Mouse (Mus musculus) midbrain, embryonic 13.5 days (tissue): ENCODE measurements around the gene Angel1. TPM values are rescaled to one million over a fixed set of nuclear protein-coding genes. Genes with fewer than 3 reads are reported as not detected.

Experiments used
- ATAC-seq: fragments of 200-750 bp; cut with Nextera tagmentation; 2 replicates; pipeline ENCODE4 v1.8.0; 2017; ENCODE audit warnings: mild to moderate bottlenecking, moderate TSS enrichment, moderate library complexity
- H3K27ac ChIP-seq: fragments of 300-500 bp; sonication (generic); 2 replicates; pipeline ENCODE4 v1.5.1; 2015; ENCODE audit warnings: inconsistent platforms, mild to moderate bottlenecking, moderate library complexity
- H3K27me3 ChIP-seq: fragments of 300-500 bp; sonication (generic); 2 replicates; pipeline ENCODE4 v1.6.1; 2015; ENCODE audit warnings: mild to moderate bottlenecking, inconsistent platforms
- H3K36me3 ChIP-seq: fragments of 300-500 bp; sonication (generic); 2 replicates; pipeline ENCODE4 v1.6.1; 2015; ENCODE audit warnings: mild to moderate bottlenecking, inconsistent platforms
- H3K4me1 ChIP-seq: fragments of 300-500 bp; sonication (generic); replicated peaks from 2 replicates; pipeline ENCODE4 v1.6.1; 2015; ENCODE audit warnings: inconsistent platforms
- H3K4me2 ChIP-seq: fragments of 300-500 bp; sonication (generic); replicated peaks from 2 replicates; pipeline ENCODE4 v1.6.1; 2015; ENCODE audit warnings: moderate library complexity, mild to moderate bottlenecking, inconsistent platforms
- H3K4me3 ChIP-seq: fragments of 300-500 bp; sonication (generic); replicated peaks from 2 replicates; pipeline ENCODE4 v1.5.1; 2015; ENCODE audit warnings: mild to moderate bottlenecking, inconsistent platforms
- H3K9ac ChIP-seq: fragments of 300-500 bp; sonication (generic); replicated peaks from 2 replicates; pipeline ENCODE4 v1.6.1; 2015; ENCODE audit warnings: mild to moderate bottlenecking, inconsistent platforms
- H3K9me3 ChIP-seq: fragments of 300-500 bp; sonication (generic); 2 replicates; pipeline ENCODE4 v1.6.1; 2016; ENCODE audit warnings: mild to moderate bottlenecking, inconsistent platforms
- WGBS: fragments of 180-500 bp; shearing (Covaris S2); methylation state at CpG from one replicate; pipeline ENCODE4 v1.1.7; 2015; 5-methylcytosine and 5-hydroxymethylcytosine counted together
- polyA plus RNA-seq: library from polyadenylated mRNA; unstranded; fragments of >200 nt; fragmentation: Nextera tagmentation; extraction: Ambion mirVana; gene quantifications from 2 replicates; pipeline ENCODE4 v1.2.1, GENCODE M21; 2015

Gene Angel1
- polyA plus RNA-seq = 10.3 and 10.9 TPM in 2 replicates

DNA sequence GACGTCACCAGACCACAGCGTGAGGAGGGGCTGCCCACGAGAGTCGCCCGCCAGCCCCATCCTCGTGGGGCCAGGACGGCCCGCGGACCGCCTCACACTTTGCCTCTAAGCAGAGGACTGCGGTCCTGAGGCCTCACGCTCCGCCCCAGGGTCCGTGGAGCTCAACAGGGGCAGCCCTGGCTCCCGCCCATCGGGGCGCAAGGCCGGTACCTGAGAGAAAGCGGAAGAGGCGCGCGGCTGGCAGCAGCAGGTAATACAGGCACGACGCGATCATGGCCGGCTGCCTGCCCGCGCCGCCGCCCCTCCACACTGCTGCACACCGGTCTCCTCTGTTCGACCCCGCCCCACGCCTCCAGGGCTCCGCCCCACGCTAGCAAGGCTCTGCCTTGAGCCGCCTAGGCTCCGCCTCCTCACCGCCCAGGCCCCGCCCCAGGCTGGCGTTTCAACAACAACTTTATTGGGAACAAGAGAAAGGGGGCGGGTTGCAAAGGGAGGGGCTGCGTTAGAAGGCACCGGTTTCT is at the start of gene Angel1:
TSS of gene Angel1 (minus strand) at position 341 of the 521 bp plus-strand sequence.
- H3K27me3 ChIP-seq = no peaks in the 10 kb centered on the region
- H3K9ac ChIP-seq = peak within 1 kb of the TSS; percentile 67
- ATAC-seq = peak; percentile 99
- H3K9me3 ChIP-seq = no peaks in the 10 kb centered on the region
- peaks cover 14% of the 10 kb centered on the region for H3K4me1 ChIP-seq
- under 1% methylated on average over 44 of the region's 44 CpGs for WGBS
- H3K4me2 ChIP-seq = peak within 1 kb of the TSS; percentile 74
- H3K36me3 ChIP-seq = no peaks in the 10 kb centered on the region
- peak within 1 kb of the TSS; percentile 60 for H3K4me3 ChIP-seq
- peak within 1 kb of the TSS; percentile 59 for H3K27ac ChIP-seq

DNA sequence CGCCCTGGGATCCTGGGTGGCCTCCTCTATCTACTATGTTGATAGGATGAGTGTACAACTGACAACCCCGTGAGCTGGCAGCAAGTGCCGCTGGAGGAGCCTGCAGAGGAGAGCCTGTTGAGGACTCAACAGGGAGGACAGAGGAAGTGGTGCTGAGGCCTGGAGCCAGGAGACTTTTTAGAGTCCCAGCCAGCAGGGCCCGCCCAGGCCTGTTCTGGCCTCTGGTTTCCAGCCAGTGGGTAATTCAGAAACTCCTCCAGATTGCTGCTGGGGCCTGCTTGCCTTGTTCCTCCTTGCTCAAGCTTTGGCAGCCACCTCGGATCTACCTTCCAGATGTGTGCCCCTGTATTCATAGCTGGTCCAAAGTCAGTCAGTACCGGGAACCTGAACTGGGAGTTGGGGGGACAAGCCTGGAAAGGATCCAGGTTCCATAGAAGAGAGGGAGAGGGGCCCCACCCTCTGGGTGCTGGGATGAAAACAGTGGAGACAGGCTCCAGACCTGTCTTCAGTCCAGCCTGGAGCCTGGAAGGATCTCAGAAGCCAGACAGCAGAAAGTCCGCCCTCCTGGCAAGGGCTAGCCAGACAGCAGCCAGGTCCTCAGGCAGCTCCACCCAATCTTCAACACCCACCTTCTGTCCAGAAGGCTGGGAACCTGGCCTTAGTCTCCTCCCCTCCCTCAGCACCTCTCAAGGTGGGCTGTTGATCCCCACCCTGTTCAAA is 49.5 kb upstream of the Angel1 start:
- ATAC-seq = no peak
- no peak overlapping the region for H3K4me3 ChIP-seq
- H3K4me2 ChIP-seq = no peak overlapping the region
- no peaks in the 10 kb centered on the region for H3K36me3 ChIP-seq
- H3K9me3 ChIP-seq = no peaks in the 10 kb centered on the region
- peaks cover 18% of the 10 kb centered on the region for H3K4me1 ChIP-seq
- H3K27me3 ChIP-seq = peaks cover 3% of the 10 kb centered on the region; the same call in 1 of the 2 replicates
- H3K9ac ChIP-seq = no peak overlapping the region
- no peak overlapping the region for H3K27ac ChIP-seq
- 91% methylated on average over 7 of the region's 7 CpGs for WGBS

DNA sequence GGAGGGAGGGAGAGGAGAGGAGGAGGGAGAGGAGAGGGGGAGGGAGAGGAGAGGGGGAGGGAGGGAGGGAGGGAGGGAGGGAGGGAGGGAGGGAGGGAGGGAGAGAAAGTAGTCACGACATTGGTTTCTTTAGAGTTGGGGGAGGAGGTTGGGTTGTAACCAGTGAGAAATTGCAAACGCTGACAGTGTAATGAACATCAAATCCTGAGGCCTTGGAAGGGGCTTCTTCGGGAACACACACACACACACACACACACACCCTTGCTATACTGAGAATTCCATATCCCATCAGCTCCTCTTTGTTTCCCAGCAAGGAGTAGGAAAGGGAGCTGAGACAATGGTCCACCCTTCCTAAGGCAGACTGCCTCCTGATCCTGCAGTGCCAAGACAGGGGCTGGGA is 46.3 kb upstream of the Angel1 start:
- no peaks in the 10 kb centered on the region for H3K9me3 ChIP-seq
- no peak overlapping the region for H3K9ac ChIP-seq
- no peak overlapping the region for H3K4me3 ChIP-seq
- H3K4me2 ChIP-seq = no peak overlapping the region
- ATAC-seq = no peak
- no peaks in the 10 kb centered on the region for H3K27me3 ChIP-seq
- peaks cover 28% of the 10 kb centered on the region for H3K4me1 ChIP-seq
- H3K27ac ChIP-seq = peak overlapping the region; percentile 45; the same call in 1 of the 2 replicates
- 29% methylated on average over 3 of the region's 3 CpGs for WGBS
- H3K36me3 ChIP-seq = no peaks in the 10 kb centered on the region

DNA sequence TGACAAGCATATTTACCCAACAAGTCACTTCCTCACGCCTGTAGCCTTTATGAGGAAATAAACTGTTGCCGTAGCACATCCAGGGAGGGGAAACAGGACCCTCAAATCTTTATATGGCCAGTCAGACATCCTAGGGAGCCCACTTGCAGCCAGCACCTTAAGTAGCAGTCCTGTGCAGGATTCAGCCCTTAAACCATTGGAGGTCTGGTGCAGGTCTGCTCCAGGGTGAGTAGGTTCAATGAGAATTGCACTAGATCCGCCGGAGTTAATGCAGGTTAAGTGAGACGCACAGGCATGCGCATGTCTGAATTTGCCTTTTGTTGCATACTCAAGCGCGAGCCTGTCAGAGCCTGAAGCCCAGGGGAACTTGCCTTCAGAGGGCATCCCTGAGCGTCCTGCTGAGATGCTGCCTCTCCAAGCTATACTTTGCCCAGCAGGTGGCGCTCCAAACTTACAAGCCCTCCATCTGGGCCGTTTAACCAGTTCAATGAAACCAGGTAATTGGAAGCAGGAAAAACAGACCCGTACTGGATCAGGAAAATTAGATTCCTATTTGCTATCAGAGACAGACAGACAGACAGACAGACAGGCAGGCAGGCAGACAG is 45.7 kb upstream of the Angel1 start:
- no peak overlapping the region for H3K9ac ChIP-seq
- H3K36me3 ChIP-seq = no peaks in the 10 kb centered on the region
- no peaks in the 10 kb centered on the region; the same call in 1 of the 2 replicates for H3K27me3 ChIP-seq
- ATAC-seq = peak; percentile 77
- peaks cover 28% of the 10 kb centered on the region for H3K4me1 ChIP-seq
- H3K9me3 ChIP-seq = no peaks in the 10 kb centered on the region
- peak overlapping the region; percentile 58 for H3K27ac ChIP-seq
- WGBS = 12% methylated on average over 12 of the region's 12 CpGs
- H3K4me3 ChIP-seq = no peak overlapping the region
- H3K4me2 ChIP-seq = no peak overlapping the region

DNA sequence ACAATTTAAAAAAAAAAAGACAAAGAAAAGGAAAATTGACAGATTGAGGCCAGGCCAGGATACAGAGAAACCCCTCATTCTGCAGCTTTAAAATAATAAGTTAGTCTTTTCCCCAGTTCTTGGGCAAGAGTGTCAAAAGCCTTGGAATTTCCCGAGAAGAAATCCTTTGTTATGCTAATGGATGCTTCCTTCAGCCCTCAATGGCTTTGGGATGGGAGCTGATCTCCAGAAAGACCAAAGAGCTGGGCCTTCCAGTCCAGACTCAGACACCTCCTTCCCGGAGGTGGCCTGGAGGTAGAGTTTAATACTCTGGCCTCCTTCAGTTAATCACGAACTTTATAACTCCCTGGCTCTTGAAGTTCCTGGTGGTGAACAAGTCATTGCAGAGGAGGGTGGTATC is 44.7 kb upstream of the Angel1 start:
- no peaks in the 10 kb centered on the region for H3K36me3 ChIP-seq
- H3K27ac ChIP-seq = 0 out of 2 replicates have a peak overlapping the region, but pooled peaks have one; percentile 12
- H3K4me1 ChIP-seq = peaks cover 28% of the 10 kb centered on the region
- 5% methylated on average over 3 of the region's 3 CpGs for WGBS
- no peaks in the 10 kb centered on the region; the same call in 1 of the 2 replicates for H3K27me3 ChIP-seq
- no peak overlapping the region for H3K4me3 ChIP-seq
- no peak overlapping the region for H3K4me2 ChIP-seq
- no peak overlapping the region for H3K9ac ChIP-seq
- no peak for ATAC-seq
- H3K9me3 ChIP-seq = no peaks in the 10 kb centered on the region

DNA sequence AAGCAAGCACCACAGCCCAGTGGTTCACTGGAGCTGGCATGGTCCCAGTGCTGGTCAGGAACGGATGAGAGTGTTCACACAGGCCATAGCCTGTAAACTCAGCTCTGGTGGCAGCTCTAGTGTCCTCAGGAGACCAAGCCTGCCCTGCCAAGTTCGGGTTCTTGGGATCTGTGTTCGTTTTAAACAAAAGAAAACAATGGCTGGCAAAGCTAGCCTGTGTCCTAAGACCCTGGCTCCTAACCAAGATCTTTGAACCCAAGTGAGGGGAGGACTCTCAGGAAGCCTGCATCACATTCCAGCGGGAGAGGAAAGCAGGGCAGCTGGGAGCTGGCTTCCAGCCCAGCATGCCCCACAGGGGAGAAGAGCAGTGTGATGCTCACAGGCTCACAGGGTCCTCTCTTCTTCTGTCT is 44.0 kb upstream of the Angel1 start:
- 0 out of 2 replicates have a peak, but pooled peaks have one; percentile 22 for ATAC-seq
- H3K9me3 ChIP-seq = no peaks in the 10 kb centered on the region
- no peak overlapping the region for H3K4me3 ChIP-seq
- H3K27ac ChIP-seq = peak overlapping the region; percentile 12; the same call in 1 of the 2 replicates
- no peak overlapping the region for H3K4me2 ChIP-seq
- 29% methylated on average over 4 of the region's 4 CpGs for WGBS
- H3K9ac ChIP-seq = no peak overlapping the region
- H3K27me3 ChIP-seq = no peaks in the 10 kb centered on the region; the same call in 1 of the 2 replicates
- H3K4me1 ChIP-seq = peaks cover 28% of the 10 kb centered on the region
- no peaks in the 10 kb centered on the region for H3K36me3 ChIP-seq

DNA sequence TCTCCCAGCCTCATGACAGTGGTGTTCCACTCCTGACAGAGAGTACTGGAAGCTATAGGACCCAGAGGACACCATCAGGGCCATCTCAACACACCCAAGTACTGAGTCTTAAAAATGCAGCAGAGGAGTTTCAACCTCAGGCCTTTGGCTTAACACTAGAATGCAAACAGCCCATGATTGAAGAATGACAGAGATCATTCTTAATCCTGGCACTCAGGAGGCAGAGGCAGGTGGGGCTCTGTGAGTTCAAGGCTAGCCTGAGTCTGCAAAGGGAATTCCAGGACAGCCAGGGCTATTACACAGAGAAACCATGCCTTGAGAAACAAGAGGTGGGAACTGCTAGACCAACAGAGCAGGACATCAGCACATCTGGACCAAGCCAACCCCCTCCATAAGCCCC is 43.6 kb upstream of the Angel1 start:
- peak overlapping the region; percentile 12; the same call in 1 of the 2 replicates for H3K27ac ChIP-seq
- peaks cover 28% of the 10 kb centered on the region for H3K4me1 ChIP-seq
- H3K9ac ChIP-seq = no peak overlapping the region
- no peaks in the 10 kb centered on the region for H3K36me3 ChIP-seq
- H3K9me3 ChIP-seq = no peaks in the 10 kb centered on the region
- no peak for ATAC-seq
- H3K4me2 ChIP-seq = no peak overlapping the region
- no peaks in the 10 kb centered on the region; the same call in 1 of the 2 replicates for H3K27me3 ChIP-seq
- no peak overlapping the region for H3K4me3 ChIP-seq

DNA sequence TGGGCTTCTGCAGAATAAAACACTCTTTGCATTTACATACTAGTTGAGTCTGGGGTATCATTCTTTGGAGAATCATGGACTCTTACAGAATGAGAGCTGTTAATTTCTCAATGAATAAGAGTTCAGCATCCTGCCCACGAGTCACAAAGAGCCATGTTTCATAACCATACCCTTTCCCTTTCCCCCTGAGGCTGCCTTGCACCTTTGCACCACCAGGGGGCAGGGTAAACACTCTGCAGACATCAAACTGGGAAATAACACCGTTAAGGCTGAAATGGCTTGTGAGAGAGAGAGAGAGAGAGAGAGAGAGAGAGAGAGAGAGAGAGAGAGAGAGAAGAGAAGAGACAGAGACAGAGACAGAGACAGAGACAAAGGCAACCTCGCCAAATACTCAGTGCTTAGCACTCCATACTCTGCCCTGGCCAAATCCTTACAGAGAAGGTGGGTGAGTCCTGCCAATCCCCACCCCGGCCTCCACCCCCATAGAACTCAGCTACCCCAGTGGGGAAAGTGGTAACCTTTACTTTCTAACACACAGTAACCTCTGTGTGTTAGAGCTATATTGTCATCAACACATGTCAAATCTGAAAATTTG is 42.8 kb upstream of the Angel1 start:
- no peak for ATAC-seq
- Histone ChIP-seq H3K9me3 (no peaks in the 10 kb centered on the region), H3K36me3 (no peaks in the 10 kb centered on the region), H3K27ac (no peak overlapping the region), H3K4me1 (peaks cover 28% of the 10 kb centered on the region), H3K4me3 (no peak overlapping the region), H3K9ac (no peak overlapping the region), H3K4me2 (no peak overlapping the region), H3K27me3 (no peaks in the 10 kb centered on the region; the same call in 1 of the 2 replicates)
- 30% methylated on average over 4 of the region's 4 CpGs for WGBS

DNA sequence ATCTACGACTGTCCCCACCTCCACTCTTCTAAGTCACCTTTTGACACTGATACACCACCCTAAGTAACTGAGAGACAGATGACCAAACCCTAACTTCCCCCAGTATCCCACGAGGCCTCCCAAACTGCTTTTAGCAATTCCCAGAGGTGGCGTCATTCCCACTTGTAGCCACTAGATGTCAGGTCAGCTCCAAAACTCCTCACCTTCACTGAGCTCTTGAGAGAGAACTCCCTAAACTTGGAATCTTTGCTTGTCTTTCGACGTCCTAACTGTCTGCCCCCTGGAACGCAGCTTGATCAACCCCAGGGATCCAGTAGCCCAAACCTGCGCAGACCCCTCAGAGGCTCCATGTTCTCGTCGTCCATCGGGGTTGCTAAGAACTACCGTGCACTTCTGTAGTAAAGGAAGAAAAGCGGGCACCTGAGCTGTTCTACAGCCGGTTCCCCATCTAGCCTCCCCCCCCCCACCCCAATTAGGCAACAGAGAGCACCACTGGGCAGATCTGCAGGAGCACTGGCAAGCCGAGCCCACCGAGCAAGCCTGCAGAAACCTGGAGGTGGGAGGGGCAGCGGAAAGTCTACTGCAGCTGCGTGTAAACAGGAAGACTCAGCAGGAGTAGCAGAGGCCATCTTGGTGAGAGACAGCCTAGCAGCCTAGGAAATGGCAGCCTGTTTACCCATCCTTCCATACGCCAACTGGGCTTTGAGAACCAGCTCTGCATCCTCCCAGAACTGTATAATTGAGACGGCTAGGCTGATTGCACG is 41.8 kb upstream of the Angel1 start:
- WGBS = 40% methylated on average over 20 of the region's 20 CpGs
- H3K27ac ChIP-seq = no peak overlapping the region
- no peaks in the 10 kb centered on the region for H3K9me3 ChIP-seq
- H3K4me2 ChIP-seq = no peak overlapping the region
- no peaks in the 10 kb centered on the region; the same call in 1 of the 2 replicates for H3K27me3 ChIP-seq
- H3K9ac ChIP-seq = no peak overlapping the region
- H3K4me3 ChIP-seq = no peak overlapping the region
- peaks cover 28% of the 10 kb centered on the region for H3K4me1 ChIP-seq
- no peak; the same call in 1 of the 2 replicates for ATAC-seq
- no peaks in the 10 kb centered on the region for H3K36me3 ChIP-seq

DNA sequence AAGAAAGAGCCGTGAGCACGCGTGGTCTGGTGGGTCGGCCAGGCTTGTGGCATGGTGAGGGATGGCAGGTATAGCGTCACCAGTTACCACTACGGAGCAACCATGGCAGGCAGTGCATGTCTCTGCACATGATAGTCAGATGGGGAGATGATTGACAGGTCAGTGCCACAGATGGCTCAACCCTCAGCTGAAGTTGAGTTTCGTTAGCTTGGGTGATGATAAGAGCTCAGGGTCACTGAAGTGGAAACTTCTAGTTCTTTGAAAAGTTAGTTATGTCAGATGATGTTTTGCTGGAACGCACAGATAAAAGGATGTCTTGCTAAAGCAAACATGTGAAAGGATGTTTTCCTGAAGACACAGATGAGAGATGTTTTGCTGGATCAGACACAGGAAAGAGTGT is 40.2 kb upstream of the Angel1 start:
- no peaks in the 10 kb centered on the region for H3K36me3 ChIP-seq
- 93% methylated on average over 8 of the region's 8 CpGs for WGBS
- no peak overlapping the region for H3K27ac ChIP-seq
- no peaks in the 10 kb centered on the region; the same call in 1 of the 2 replicates for H3K27me3 ChIP-seq
- no peak overlapping the region for H3K4me2 ChIP-seq
- H3K9ac ChIP-seq = no peak overlapping the region
- H3K9me3 ChIP-seq = no peaks in the 10 kb centered on the region
- no peak for ATAC-seq
- no peak overlapping the region for H3K4me3 ChIP-seq
- H3K4me1 ChIP-seq = peaks cover 18% of the 10 kb centered on the region

DNA sequence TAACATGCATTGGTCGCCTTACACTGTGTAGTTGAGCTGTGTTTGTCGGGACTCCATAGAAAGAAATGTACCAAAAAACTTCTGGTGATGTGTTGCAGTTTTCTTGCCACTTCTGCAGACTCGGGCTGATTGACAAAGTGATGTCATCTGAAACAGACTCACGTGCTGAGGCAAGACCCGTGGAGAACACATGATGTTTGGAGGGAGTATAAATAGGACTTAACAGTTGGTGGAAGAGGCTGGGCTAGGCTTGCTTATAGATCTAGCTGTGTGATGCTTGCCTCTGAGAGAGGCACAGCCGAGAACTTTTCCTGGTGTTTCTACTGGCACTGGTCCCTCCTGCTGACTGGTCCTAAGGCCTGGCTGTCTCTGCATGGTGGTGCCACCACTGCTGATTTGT is 37.8 kb upstream of the Angel1 start:
- H3K36me3 ChIP-seq = no peaks in the 10 kb centered on the region
- H3K27ac ChIP-seq = no peak overlapping the region
- no peak overlapping the region for H3K9ac ChIP-seq
- H3K9me3 ChIP-seq = 0 out of 2 replicates have a peak, but pooled peaks cover 12% of the 10 kb centered on the region
- WGBS = 83% methylated on average over 6 of the region's 6 CpGs
- no peak for ATAC-seq
- H3K4me3 ChIP-seq = no peak overlapping the region
- no peak overlapping the region for H3K4me2 ChIP-seq
- H3K4me1 ChIP-seq = no peaks in the 10 kb centered on the region
- H3K27me3 ChIP-seq = no peaks in the 10 kb centered on the region; the same call in 1 of the 2 replicates
